In the genomic region with DNA sequence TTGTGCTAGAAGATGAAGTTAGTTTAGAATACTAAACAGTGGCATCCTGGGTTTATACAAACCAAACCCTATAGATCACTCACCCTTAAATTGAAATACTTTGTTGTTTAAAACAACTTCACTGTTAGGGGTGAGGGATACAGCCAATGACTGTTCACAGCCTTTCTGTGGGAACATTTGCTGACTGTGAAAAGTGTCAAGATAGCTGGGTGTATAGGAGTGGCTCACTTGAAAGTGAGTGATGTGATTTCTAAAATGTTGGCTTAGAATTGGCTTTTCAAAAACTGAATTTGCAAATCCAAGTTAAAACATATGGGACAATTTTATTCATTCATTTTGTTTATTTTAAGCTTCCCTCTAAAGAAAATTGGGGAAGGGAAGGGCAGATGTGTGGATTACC, we compare ENCODE assay signal across 24 mouse cellular contexts.
"Had no signal": no experiment of that assay in that cellular context is flagged by ENCODE, and none has a peak within 500 bp of the region (broad histone marks: within the 10 kb centered on the region; RNA-seq: fewer than 3 reads in every experiment).

No protein-coding gene starts in this region.

- H3K36me3 ChIP-seq: kidney, embryonic 15.5 days; limb, embryonic 12.5 days; limb, embryonic 15.5 days; midbrain, embryonic 10.5 days; midbrain, embryonic 13.5 days; neural tube, embryonic 13.5 days; stomach, embryonic 15.5 days had no signal

- H3K4me3 ChIP-seq: kidney, embryonic 15.5 days; left cerebral cortex, adult 2 months; limb, embryonic 12.5 days; limb, embryonic 15.5 days; megakaryocyte, embryonic 14.5 days; midbrain, embryonic 10.5 days; midbrain, embryonic 13.5 days; myocyte; neural tube, embryonic 13.5 days; stomach, embryonic 15.5 days had no signal

- H3K9me3 ChIP-seq: kidney, embryonic 15.5 days; limb, embryonic 12.5 days; limb, embryonic 15.5 days; megakaryocyte, embryonic 14.5 days; midbrain, embryonic 10.5 days; midbrain, embryonic 13.5 days; neural tube, embryonic 13.5 days; stomach, embryonic 15.5 days had no signal

- H3K27ac ChIP-seq: kidney, embryonic 15.5 days; left cerebral cortex, adult 2 months; limb, embryonic 12.5 days; limb, embryonic 15.5 days; liver, embryonic 14.5 days; midbrain, embryonic 10.5 days; midbrain, embryonic 13.5 days; neural tube, embryonic 13.5 days; stomach, embryonic 15.5 days had no signal

- H3K4me1 ChIP-seq: kidney, embryonic 15.5 days; limb, embryonic 12.5 days; limb, embryonic 15.5 days; megakaryocyte, embryonic 14.5 days; midbrain, embryonic 10.5 days; midbrain, embryonic 13.5 days; neural tube, embryonic 13.5 days; stomach, embryonic 15.5 days had no signal

- DNase-seq: kidney, postnatal 10 days; kidney, postnatal 36 days; layer of hippocampus, postnatal 36 days; liver, postnatal 0 days; lung, embryonic 14.5 days; lung, postnatal 10 days; lung, postnatal 36 days; retina, postnatal 1 day; right cerebral cortex, postnatal 25 days; spleen, adult 18-20 months; thymus, postnatal 25 days had no signal

- H3K9ac ChIP-seq: kidney, embryonic 15.5 days; limb, embryonic 12.5 days; limb, embryonic 15.5 days; liver, embryonic 14.5 days; liver, postnatal 0 days; lung, embryonic 14.5 days; midbrain, embryonic 13.5 days; neural tube, embryonic 13.5 days; stomach, embryonic 15.5 days had no signal

- H3K27me3 ChIP-seq: kidney, embryonic 15.5 days; limb, embryonic 12.5 days; limb, embryonic 15.5 days; megakaryocyte, embryonic 14.5 days; midbrain, embryonic 13.5 days; neural tube, embryonic 13.5 days; stomach, embryonic 15.5 days had no signal

- ATAC-seq: liver, postnatal 0 days; midbrain, embryonic 13.5 days; midbrain, embryonic 16.5 days had no signal

- H3K4me2 ChIP-seq: kidney, embryonic 15.5 days; limb, embryonic 12.5 days; limb, embryonic 15.5 days; liver, embryonic 11.5 days; lung, embryonic 14.5 days; midbrain, embryonic 13.5 days; neural tube, embryonic 13.5 days; stomach, embryonic 15.5 days had no signal
